Mouse (Mus musculus) adrenal gland (tissue): Measurements from ENCODE around the gene Cldn34b1.
"Not testable (repeated sequence)": the region's sequence is repeated elsewhere in the genome, so short reads cannot be mapped to it uniquely, and the experiment has no call there.

ENCODE experiments used
- intact Hi-C: fragments of 180-260 bp; cut with DNase I; formaldehyde crosslinking; loops from one replicate; pipeline ENCODE4 v1.15.1; 2025
- long read RNA-seq, 2 experiments: library from polyadenylated mRNA; unstranded; transcript quantifications; one replicate each; pipeline ENCODE4 v2.0.0; 2020; ENCODE audit warnings: borderline replicate concordance in 1 of 2; ENCODE audit not compliant: insufficient replicate concordance in 1 of 2

Cldn34b1 gene
- long read RNA-seq, experiment 1: 0 reads
- long read RNA-seq, experiment 2: 0 reads

DNA sequence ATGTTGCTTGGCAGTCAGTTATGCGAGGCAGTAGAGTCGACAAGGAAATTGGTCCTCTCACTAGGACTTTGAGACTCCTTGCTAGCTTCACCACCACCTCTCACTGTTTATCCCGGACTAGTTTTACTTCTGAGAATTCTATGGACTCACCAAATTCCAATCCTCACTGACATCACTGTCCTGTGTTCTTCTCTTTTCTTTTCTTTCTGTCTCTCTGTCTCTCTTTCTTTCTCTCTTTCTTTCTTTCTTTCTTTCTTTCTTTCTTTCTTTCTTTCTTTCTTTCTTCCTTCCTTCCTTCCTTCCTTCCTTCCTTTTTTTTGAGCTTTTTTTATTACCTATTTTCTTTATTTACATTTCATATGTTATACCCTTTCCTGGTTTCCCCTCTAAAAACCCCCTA is at the start of gene Cldn34b1:
Gene Cldn34b1, minus strand, starts transcription at position 101 of the 400 bp plus-strand sequence.
- intact Hi-C loops: not testable (repeated sequence)

DNA sequence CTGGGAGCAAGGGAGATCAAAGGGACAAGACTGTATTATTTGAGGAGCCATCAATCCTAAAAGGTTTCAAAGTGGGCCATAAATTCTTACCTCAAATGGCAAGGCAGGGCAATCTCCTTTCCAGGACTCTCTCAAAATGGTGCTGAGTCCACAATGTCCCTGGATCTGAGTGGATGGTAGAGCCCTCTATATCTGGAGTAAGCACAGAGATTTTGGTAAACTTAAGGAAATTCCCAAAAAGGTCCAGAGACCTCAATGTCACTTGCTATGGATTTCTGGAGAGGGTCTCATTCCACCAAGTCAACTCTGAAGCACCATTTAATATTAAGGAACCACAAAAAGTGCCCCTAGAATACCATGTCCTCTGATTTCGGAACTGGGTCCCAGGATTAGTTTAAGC is 45.8 kb upstream of the Cldn34b1 start, which contains the start of gene Magea6:
Gene Magea6, minus strand, starts transcription at position 101 of the 400 bp plus-strand sequence.
- intact Hi-C loops: not testable (repeated sequence)
